Mouse (Mus musculus) kidney, adult 2 months (tissue): ENCODE measurements around the gene Tex52.

ENCODE experiments used
- CTCF ChIP-seq: fragments of 200-500 bp; conservative IDR thresholded peaks from 2 replicates; pipeline ENCODE4 v1.5.1; 2011; ENCODE audit warnings: low read depth, mild to moderate bottlenecking, control low read depth, low read length, moderate library complexity, mixed read lengths; ENCODE audit not compliant: insufficient read depth, insufficient read length
- POLR2A ChIP-seq: fragments of 200-500 bp; IDR thresholded peaks from one replicate; pipeline ENCODE4 v1.6.1; 2011; ENCODE audit warnings: low read depth, low read length, control low read depth

DNA sequence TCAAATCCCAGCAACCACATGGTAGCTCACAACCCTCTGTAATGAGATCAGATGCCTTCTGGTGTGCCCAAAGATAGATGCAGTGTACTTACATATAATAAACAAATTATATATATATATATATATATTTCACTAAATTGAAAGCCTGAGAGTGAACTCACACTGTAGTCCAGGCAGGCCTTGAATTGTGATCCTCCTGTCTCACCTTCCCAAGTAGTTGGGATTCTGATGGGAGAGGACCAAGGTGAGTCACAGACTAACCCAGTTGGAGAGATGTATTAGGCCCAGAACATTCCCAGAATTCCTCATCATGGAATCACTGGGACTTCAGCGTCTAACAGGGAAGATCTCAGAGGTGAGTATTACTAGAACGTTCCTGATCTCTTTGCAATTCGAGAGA, 23.7 kb downstream of the Tex52 start, which contains the start of gene Nrip2:
- TF ChIP-seq CTCF, result no peak
- TF ChIP-seq POLR2A, result no peak
